Mouse (Mus musculus): ENCODE data around the gene Bri3.

Bri3 gene

DNA sequence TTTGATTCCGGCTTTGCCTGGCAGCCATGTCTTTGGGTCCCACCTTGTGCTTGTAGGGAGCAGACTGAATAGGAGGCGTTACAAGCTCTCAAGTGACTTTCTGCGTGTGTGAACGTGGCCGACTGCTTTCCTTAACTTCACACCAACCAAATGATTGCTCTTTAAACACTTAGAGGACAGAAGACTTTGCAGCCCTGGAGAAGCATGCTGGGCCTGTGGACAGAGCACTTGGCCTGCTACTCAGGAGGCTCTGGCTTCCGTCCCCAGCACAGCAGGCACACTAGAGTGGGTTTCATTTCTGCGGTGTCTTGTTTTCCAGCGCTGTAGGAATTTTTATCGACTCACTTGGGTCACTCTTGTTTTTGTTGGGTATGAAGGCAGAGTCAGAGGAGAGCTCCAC is 18.8 kb downstream of the Bri3 start:
- no peak for DNase-seq

DNA sequence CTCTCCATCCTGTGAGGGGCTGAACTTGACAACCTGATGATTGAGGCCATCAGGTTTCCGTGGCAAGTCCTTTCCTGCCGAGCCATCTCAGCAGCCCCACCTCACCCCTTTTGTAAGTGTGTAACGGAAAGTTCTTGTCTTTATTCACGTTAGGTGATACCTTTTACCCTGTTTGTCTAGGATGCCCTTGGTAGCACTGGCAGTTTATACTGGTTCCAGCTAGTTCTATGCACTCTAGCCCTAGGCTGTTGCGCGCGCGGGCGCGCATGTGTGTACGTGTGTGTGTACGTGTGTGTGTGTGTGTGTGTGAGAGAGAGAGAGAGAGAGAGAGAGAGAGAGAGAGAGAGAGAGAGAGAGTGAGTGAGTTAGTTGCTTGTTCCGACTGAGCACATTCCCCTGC is 19.3 kb downstream of the Bri3 start:
- no peak for DNase-seq

DNA sequence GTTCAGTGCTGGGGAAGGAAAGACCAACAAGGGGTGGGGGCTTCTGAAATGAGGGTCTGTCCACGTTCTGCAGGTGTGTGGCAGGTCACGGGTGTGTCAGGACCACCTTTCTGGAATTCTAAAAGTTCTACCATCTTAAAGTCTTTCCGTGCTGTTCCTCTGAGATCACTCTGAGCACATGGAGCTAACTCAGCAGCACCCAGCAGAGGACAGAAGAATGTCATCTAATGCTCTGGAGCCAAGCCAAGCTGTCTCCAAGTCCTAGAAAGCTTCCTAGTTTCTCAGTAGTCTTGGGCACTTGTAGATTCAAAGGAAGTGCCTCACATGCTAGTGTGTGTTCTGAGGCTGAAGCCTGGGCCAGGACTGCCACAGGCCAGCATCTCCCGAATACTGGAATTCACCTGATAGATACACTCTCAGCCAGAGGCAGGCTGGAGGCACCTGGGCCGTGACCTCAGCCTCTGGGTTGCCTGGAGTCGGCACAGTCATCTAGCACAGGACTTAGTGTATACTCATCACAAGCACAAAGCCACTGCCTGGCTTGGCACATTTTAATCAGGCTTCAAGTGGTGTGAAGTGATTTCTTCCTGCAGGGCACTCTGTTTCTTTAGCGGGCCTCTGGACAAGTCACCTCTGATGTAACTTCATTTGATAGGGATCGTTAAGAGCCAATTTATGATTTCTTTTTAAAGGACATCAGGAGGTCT is 23.5 kb downstream of the Bri3 start:
- DNase-seq, result peak; percentile 71 to 80

DNA sequence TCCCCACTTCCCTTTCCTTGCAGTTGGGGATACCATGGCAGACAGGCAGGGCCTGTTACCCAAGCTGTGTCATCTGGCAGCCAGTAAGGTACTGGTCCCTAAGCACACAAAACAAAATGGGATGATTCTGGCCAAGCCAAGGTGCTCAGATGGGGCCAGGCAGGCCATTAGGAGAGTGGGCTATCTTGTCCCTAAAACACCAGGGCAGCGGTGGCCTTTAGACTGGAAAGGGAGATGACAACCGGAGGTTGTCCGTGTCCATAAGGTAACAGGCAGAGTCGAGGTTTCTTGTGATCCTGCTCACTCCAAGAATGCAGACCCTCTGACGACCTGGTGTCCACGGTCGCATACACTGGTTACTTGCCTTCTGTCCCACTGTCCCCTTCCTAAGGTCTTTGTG is 25.7 kb downstream of the Bri3 start:
- DNase-seq, result no peak

DNA sequence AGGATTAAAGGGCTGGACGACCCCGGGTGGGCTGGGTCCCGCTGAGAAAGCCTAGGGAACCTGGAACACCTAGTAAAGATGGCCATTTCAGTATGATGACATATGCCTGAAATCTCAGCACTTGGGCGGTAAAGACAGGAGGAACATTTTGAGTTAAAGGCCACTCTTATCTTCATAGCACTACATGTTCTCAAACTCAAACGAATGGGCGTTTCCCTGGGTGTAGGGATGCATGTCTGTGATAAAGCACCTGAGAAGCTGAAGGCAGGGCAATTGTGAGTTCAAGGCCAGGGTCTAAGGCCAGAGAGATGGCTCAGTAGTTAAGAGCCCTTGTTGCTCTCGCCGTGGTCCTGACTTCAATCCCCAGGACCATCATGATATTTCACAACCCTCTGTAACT is 26.2 kb downstream of the Bri3 start:
- DNase-seq, result no peak

DNA sequence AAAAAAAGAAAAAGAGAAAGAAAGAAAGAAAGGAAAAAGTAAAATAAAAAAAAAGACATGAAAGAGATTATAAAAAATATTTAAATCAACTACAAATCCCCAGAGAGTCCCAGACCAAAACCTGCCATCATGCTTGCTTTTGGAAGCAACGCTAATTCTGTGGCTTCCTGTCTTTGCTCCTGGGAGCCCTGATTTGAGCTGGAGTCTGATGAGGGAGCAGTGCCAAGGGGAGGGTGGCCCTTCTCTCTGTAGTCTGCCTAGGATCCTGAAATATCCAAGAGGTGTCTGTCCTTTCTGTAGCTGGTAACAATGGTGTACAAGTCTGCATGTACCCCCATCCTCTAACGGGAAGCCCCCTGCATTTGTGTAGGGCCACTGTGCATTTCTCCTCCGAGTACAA is 26.9 kb downstream of the Bri3 start:
- DNase-seq, result no peak

DNA sequence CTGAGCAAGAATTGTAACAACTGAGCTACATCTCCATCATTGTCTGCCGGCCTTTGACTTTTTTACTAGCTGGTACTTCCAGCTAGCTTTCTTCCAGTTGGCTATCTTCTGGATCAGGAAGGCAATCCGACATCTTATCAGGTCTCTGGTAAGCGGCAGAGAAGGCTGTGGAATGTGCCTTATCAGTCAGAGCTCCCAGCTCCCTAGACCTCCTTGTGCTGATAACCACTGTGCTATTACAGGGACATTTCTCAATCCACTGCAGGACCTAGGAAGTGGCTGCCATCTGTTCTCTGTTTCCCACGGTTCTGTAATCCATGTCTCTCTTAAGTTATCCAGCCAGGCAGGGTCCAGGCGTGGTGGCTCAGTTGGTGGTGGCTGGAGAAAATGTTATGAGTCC is 27.5 kb downstream of the Bri3 start:
- DNase-seq, result no peak

DNA sequence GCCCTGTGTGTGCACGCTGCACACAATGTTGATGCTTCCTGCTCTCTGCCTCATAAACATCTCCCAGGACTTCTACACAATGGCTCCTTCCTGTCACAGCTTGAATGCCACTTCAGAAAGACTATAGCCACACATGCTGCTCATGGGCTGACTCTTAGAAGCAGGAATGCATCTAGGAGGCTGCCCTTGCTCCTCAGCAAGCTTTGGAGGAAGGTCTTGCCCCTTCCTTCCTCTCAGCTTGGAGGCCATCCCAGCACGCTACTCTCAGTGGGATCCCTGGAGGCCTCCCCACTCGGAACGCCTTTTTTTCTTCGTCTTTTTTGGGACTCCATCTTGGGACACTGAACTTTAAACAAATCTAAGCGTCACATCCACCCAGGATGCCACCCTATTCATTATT is 30.7 kb downstream of the Bri3 start:
- DNase-seq, result peak in 1 of 2 experiments; percentile 39

DNA sequence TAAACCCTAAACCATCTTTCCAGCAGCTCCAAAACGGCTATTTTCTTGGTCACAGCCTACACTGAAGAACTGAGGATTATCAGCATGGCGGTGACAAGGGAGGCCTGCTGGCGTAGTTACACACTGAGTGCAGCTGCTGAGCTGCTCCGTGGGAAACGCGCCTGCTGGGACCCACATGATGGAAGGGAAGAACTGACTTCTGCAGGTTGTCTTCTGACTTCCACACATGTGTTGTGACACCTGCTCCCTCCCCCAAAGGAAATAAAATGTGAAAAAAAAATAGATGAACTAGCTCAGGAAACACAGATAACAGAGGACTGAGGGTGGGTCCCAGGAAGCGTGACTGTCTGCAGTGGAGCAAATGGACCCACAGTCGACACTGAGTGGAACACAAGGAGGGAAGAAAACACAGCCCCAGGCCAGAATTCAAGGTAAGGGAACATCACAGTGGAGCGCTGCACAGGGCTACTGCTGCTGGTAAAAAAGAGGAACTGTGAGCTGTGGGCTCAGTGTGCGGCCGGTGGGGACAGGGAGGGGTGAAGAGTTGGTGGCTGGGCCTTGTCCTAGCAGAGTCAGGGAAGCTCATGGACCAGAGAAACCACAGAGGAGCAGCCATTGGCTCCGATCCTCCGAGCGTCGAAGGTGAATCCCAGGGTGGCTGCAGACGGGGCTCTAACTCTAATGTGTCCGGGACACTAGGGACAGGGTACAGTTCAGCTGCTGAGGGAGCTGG is 32.8 kb downstream of the Bri3 start:
- no peak for DNase-seq

DNA sequence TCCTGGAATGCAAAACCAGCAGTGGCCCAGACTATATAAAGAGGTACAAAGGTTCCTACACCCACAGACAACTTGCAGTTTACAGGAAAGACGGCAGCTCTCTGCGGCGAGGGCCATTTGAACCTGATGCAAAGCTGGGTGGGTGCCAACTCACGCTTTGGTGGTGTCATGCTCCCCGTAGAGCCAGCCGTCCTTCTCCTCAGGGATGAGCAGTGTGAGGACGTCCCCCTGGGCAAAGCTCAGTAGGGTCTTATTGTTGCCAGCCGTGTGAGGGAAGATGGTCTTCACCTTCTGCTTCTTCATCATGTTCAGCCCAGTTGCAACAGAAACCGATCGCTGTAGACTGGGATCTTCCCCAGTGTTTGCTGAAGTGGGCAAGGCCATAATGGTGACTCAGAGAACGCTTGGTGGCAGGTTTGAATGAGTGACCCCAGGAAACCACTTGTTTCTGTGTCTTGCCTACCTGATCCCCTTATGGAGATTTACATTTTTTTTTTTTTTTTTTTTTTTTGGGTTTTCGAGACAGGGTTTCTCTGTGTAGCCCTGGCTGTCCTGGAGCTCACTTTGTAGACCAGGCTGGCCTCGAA is 34.2 kb downstream of the Bri3 start:
- DNase-seq, result no peak

DNA sequence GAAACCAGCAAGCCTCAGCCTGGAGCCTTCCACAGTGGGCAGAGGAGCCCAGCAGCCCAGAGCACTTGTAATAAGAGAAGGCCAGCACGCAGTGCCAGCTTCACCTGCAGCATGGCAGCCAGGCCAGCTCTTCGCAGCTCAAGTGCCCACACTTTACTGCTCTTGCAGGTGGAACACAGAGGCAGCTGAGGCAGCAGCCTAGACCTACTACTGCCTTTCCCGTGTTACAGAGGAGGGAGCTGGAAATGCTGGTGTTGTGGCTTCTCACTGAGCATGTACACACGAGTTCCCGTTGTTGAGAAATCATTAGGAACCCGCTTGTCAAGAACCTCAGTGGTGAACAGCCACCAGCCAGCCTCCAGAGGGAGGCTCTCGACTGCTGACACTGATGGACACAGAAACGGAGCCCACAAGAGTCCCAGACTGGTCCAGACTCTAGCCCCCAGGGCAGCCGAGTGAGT is 34.9 kb downstream of the Bri3 start:
- no peak for DNase-seq

DNA sequence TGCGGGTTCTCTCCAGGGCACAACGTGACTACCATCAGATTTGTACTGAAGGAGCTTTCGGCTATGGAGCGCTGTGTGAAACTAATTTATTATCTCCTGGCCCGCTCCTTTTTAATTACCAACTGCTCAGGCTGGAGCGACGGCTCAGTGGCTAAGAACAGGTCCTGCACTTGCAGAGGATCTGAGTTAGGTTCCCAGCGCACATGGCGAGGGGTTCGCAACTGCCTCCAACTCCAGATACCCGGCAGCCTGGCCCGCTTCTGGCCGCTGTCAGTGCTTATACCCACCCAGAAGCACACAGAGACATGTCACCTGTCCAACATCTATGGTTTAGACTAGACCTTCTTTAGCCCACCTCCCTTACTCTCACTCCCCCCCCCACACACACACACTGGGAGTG is 35.7 kb downstream of the Bri3 start:
- no peak for DNase-seq

DNA sequence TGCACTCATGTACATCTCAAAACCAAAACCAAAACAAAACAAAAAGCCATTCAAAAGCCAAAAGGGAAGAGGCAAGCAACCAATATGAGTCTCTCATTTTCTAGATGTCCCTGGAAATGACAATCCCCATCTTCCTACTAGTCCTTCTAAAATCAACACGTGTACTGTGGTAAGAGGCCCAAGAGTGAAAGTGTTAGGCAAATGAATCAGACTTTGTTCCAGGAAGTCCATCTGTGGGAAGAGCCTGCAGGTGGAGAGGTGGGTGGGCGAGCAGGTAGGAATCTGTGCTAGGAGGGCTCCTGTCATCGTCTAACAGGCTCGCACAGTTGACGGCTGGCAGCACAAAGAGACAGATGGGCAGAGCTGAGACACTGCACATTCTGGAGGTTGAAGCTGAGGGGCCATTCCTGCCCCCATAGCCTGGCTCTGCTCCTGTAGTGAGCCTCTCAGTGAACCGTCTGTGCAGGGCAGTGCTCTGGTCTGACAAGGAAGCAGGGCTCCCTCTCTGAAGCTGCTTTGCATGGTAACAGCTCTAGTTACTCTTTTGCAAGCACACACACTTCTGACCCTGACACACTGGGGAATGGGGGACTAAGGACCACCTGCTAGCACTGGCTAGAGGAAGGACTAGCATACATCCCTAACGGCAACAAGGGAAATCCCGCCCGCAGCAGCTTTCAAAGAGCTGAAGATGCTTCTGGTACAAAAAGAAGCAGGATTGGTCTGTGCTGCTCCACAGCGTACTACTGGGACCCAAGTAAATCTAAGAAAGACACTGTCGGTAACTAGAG is 38.4 kb downstream of the Bri3 start:
- no peak for DNase-seq

DNA sequence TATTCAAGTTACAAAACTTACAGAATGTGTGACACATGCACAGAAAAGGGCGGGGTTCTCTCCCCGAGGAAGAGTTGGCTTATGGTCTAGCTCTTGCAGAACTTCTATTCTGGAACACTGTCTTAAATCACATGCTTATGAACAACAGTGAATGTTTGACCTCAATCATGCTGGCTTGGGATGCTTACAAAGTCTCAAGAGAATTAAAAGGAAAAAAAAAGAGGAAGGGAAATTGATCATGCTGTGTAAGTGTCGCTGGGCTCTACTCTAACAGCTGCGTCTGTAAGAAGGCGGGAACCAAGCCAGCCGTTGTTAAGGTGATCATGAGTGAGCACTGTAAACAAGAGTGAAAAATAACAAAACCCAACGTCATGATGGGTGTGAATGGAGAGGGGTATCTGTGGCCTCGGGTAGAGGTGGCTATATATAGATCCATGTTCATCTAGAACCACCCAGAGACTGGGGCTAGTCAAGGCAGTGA is 39.4 kb downstream of the Bri3 start:
- no peak for DNase-seq

DNA sequence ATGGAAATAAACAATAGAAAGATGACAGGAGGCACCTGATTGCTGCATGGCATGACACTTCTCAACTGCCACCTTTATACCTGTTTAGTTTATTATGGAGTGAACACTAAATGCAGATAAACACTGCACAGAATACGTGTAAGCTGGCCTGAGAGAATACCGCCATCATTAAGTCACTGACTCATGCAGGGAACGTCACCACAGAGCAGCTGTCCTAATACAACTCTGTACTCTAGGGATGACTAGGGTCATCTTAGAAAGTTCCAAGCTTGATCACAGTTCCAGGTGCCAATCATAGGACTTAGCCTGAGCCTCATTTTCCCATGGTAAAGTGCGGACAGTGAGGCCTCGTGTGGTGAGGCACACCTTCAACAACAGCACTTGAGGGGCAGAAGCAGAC is 40.4 kb downstream of the Bri3 start:
- DNase-seq, result no peak

DNA sequence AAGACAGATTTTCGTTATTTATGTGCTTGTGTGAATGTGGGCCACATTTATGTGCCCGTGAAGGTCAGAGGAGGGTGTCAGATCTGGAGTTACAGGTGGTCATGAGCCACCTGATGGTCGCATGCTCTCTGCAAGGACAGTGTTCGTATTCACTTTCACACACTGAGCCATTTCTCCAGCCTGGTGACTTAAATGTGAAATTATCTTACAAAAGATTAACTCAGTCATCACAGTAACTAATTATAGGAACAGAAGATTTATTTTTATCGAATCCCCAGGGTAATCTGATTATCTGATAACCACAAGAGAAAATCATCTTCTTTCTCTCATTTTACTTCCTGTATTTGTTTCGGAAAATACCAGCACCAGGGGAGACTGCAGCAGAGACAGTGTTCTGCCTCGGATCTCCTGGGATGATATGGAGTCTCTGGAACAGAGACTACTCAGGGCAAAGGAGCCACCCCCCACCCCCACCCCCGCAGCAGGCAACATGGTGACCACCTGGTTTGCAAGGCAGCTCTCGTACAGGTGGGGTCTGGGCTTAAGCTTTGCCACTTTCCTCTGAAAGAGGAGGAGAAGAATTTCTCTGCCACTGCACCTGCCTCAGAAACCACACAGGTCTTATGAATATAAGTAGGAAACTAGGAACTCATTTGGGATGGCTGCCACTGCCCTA is 42.5 kb downstream of the Bri3 start:
- no peak for DNase-seq

DNA sequence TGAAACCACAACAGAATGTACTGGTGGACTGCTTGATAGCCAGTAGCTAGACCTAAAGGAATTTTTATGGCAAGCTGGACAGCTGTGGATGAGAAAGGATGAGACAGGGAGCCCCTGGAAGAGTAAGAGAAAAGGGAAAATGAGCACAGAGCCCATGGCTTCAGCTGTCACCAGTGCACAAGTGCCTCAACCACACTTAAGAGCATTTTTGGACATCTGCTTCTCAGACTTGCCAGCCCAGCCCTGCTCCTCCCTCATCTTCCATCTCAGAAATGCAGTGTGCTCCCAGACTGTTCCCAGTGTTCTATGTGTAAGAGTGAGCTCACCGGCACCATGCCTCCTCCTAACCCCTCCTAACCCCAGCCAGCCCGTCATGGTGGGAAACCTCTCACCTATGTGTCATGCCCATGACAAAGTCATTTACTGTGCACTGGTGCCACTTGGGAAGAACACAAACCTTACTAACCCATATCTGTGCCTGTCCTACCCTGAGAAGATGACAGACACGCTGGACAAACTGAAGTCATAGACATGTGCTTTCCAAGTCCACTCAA is 43.1 kb downstream of the Bri3 start:
- no peak for DNase-seq

DNA sequence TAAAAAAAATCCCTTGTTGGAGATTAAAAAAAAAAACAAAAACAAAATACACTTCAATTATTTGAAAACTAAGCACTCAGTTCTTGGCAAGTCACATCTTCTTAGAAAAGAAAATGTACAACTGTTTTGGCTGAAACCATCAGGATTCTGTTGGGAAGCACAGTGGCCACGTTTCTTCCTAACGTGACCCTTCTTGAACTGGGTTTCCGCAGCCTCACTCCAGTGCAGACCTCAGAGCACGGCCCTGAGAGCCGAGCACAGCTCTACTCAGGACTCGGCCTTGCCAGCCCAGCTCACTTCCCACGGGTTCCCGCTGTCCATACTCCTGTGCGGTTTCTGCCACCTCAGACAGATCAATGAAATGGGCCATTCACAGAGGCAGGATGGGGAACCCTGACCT is 44.2 kb downstream of the Bri3 start:
- DNase-seq, result no peak

DNA sequence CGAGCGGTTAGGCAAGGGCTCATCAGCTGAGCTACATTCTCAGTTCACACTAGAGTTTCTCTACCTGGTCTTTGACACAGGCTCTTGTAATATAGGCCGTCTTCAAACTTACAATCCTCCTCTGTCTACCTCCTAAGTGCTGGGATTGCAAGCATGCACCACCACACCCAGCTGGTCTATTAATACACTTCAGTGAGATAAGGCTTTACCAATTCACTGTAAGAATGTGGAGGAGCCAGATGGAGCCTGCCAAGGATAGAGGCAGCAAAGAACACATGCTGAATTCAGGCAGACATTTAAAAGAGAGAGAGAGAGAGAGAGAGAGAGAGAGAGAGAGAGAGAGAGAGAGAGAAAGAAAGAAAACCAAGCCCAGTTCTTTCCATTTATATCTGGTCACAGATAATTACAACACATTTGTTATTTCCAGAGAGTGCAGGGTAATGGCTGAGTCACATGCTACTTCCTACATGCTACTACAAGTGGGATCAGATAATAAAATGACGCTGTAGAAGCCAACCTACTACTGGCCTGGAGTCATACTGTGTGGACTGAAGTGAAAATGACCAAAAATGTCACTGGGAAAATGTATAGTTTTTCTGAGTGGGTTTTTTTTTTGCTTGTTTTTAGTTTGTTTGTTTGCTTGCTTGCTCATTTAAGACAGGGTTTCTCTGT is 45.7 kb downstream of the Bri3 start:
- no peak for DNase-seq

DNA sequence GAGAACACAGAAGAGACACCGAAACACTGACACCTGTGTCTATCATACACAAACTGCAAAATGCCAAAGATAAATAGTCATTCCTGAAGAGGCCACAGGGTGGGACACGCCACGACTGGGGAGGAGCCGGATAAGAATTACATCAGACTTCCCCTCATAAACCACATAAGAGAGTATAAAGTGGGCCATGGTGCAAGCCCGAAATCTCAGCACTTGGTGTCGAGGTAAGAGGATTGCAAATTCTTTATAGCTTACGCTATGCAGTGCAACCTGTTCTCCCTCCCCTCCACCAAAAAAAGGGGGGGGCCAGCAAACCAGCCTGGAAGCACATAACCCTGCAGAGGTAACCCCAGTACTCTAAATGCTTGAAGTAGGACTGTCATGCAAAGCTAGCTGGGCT is 50.7 kb downstream of the Bri3 start:
- no peak for DNase-seq

DNA sequence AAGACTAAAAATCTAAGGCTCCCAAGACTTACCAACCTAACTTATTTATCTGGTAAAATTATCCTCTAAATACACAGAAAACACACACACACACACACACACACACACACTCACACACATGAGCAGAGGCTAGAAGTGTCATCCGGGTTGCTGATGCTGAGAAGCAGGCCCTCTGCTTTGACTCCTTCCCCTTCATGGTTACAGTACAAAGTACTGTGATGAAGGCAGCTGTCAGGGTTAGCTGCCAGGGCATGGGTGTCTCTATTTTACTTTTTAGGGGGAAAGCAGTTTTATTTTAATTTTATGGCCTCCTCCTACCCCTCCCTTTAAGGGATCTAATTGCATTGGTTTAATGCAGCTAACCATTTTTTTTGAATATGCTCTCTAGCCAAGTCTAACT is 51.1 kb downstream of the Bri3 start:
- DNase-seq, result no peak

DNA sequence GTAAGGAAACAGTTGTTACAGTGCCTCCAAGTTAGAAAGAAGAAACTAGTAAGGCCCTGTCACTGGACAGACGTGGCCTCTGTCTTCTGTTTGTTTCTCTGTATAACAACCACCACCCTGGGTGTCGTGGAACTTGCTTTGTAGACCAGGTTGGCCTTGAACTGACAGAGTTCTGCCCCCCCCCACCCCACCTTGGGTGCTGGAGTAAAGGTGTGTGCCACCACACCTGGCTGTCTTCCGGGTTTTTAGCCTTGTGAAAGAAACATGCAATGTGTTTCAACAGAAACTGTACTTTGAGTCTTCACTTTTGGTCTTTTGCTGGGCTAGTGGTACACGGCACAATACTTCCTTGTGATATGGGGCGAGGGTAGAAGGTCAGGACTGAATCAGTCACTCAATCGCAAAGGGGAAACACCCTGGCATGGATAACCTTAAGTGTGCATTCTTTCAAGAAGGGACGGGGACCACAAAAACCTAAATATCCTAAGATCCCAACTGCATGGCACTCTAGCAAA is 51.9 kb downstream of the Bri3 start:
- no peak for DNase-seq
